Mouse (Mus musculus) Muller cell, postnatal 12 days (primary cell): ENCODE measurements around the gene Nfia.

Source experiments
- DNase-seq: peaks from one replicate; pipeline ENCODE4 v3.0.0-alpha.2; 2015; ENCODE audit errors: inconsistent ontology term

The Nfia gene

GRCm38 (mm10) chr4:97766100-97766499 is 6.4 kb upstream of the Nfia start:
- no peak for DNase-seq

- DNase-seq, result no peak
Observed at GRCm38 (mm10) chr4:97767025-97767424, 5.5 kb upstream of the Nfia start.

GRCm38 (mm10) chr4:97767516-97767915 is 5.0 kb upstream of the Nfia start:
- no peak for DNase-seq

- DNase-seq, result no peak
Observed at GRCm38 (mm10) chr4:97769861-97770260, 2.7 kb upstream of the Nfia start.

GRCm38 (mm10) chr4:97771426-97771825 is 1.1 kb upstream of the Nfia start:
- no peak for DNase-seq

GRCm38 (mm10) chr4:97772084-97772484 is 450 bp upstream of the Nfia start:
- peak; percentile 100 for DNase-seq

- peak; percentile 97 for DNase-seq
Observed at GRCm38 (mm10) chr4:97773110-97773593, 618 bp downstream of the Nfia start.

- DNase-seq, result no peak
Observed at GRCm38 (mm10) chr4:97773791-97774190, 1.3 kb downstream of the Nfia start.

GRCm38 (mm10) chr4:97774446-97774950 is 2.0 kb downstream of the Nfia start:
- DNase-seq, result no peak

- DNase-seq, result peak; percentile 95
Observed at GRCm38 (mm10) chr4:97775059-97775458, 2.5 kb downstream of the Nfia start.

GRCm38 (mm10) chr4:97775494-97776265 is 3.1 kb downstream of the Nfia start:
- DNase-seq, result peak; percentile 49

GRCm38 (mm10) chr4:97776388-97777080 is 4.0 kb downstream of the Nfia start:
- DNase-seq, result peak; percentile 64

- DNase-seq, result no peak
Observed at GRCm38 (mm10) chr4:97777081-97777705, 4.7 kb downstream of the Nfia start.

- peak; percentile 62 for DNase-seq
Observed at GRCm38 (mm10) chr4:97777706-97778176, 5.2 kb downstream of the Nfia start, which contains the start of gene E130114P18Rik. Gene E130114P18Rik, minus strand, starts transcription at chr4:97778078.

GRCm38 (mm10) chr4:97778211-97779002 is 5.9 kb downstream of the Nfia start:
- DNase-seq, result peak; percentile 31

GRCm38 (mm10) chr4:97779003-97779930 is 6.7 kb downstream of the Nfia start:
- peak; percentile 55 for DNase-seq

GRCm38 (mm10) chr4:97780024-97780423 is 7.5 kb downstream of the Nfia start:
- DNase-seq, result peak; percentile 51

- no peak for DNase-seq
Observed at GRCm38 (mm10) chr4:97780666-97781435, 8.3 kb downstream of the Nfia start.

GRCm38 (mm10) chr4:97782069-97782468 is 9.5 kb downstream of the Nfia start:
- DNase-seq, result no peak
